Mouse (Mus musculus) midbrain, embryonic 13.5 days (tissue): ENCODE results near the gene Tysnd1. TPM values are rescaled to one million over a fixed set of nuclear protein-coding genes. Genes with fewer than 3 reads are reported as not detected.
A peak's percentile ranks its signal among the peaks of the same experiment; 100 is the strongest.

Source experiments
- ATAC-seq: fragments of 200-750 bp; cut with Nextera tagmentation; 2 replicates; pipeline ENCODE4 v1.8.0; 2017; ENCODE audit warnings: mild to moderate bottlenecking, moderate TSS enrichment, moderate library complexity
- H3K27ac ChIP-seq: fragments of 300-500 bp; sonication (generic); 2 replicates; pipeline ENCODE4 v1.5.1; 2015; ENCODE audit warnings: inconsistent platforms, mild to moderate bottlenecking, moderate library complexity
- H3K27me3 ChIP-seq: fragments of 300-500 bp; sonication (generic); 2 replicates; pipeline ENCODE4 v1.6.1; 2015; ENCODE audit warnings: mild to moderate bottlenecking, inconsistent platforms
- H3K36me3 ChIP-seq: fragments of 300-500 bp; sonication (generic); 2 replicates; pipeline ENCODE4 v1.6.1; 2015; ENCODE audit warnings: mild to moderate bottlenecking, inconsistent platforms
- H3K4me1 ChIP-seq: fragments of 300-500 bp; sonication (generic); replicated peaks from 2 replicates; pipeline ENCODE4 v1.6.1; 2015; ENCODE audit warnings: inconsistent platforms
- H3K4me2 ChIP-seq: fragments of 300-500 bp; sonication (generic); replicated peaks from 2 replicates; pipeline ENCODE4 v1.6.1; 2015; ENCODE audit warnings: moderate library complexity, mild to moderate bottlenecking, inconsistent platforms
- H3K4me3 ChIP-seq: fragments of 300-500 bp; sonication (generic); replicated peaks from 2 replicates; pipeline ENCODE4 v1.5.1; 2015; ENCODE audit warnings: mild to moderate bottlenecking, inconsistent platforms
- H3K9ac ChIP-seq: fragments of 300-500 bp; sonication (generic); replicated peaks from 2 replicates; pipeline ENCODE4 v1.6.1; 2015; ENCODE audit warnings: mild to moderate bottlenecking, inconsistent platforms
- H3K9me3 ChIP-seq: fragments of 300-500 bp; sonication (generic); 2 replicates; pipeline ENCODE4 v1.6.1; 2016; ENCODE audit warnings: mild to moderate bottlenecking, inconsistent platforms
- WGBS: fragments of 180-500 bp; shearing (Covaris S2); methylation state at CpG from one replicate; pipeline ENCODE4 v1.1.7; 2015; 5-methylcytosine and 5-hydroxymethylcytosine counted together
- polyA plus RNA-seq: library from polyadenylated mRNA; unstranded; fragments of >200 nt; fragmentation: Nextera tagmentation; extraction: Ambion mirVana; gene quantifications from 2 replicates; pipeline ENCODE4 v1.2.1, GENCODE M21; 2015

Gene Tysnd1
- polyA plus RNA-seq, 1 experiment from 2014 or later: 24.9 TPM

DNA sequence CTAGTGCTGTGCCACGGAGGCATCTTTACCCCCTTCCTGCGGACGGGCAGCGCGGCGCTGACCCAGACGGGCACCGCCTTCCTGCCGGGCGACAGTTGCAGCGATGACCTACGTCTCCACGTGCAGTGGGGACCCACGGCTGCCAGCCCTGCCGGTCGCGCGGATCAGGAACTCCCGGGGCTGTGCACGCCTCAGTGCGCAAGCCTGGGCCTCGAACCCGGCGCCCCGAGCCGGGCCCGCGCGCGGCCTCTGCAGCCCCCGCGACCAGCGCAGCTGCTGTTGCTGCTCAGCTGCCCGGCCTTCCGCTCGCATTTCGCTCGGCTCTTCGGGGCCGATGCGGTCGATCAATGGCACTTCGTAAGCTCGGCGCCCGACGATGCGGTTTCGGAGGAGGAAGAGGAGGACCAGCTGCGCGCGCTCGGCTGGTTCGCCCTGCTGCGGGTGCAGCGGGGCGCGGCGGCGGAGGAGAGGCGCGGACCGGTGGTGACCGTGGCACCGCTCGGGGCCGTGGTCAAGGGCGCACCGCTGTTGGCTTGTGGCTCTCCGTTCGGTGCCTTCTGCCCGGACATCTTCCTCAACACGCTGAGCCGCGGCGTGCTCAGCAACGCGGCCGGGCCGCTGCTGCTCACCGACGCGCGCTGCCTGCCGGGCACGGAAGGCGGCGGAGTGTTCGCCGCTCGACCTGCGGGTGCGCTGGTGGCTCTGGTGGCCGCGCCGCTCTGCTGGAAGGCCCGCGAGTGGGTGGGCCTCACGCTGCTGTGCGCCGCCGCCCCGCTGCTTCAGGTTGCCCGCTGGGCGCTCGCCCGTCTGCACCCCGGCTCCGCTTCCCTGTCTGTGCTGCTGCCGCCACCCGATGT is 617 bp downstream of the Tysnd1 start:
- WGBS: under 1% methylated on average over 91 of the region's 111 CpGs
- 0 out of 2 replicates have a peak, but pooled peaks have one; percentile 4 for ATAC-seq
- Histone ChIP-seq H3K27ac (peak overlapping the region; percentile 72; the same call in 1 of the 2 replicates), H3K9ac (peak overlapping the region; percentile 82), H3K4me1 (peaks cover 20% of the 10 kb centered on the region), H3K4me3 (peak overlapping the region; percentile 96), H3K36me3 (peaks cover 37% of the 10 kb centered on the region), H3K9me3 (no peaks in the 10 kb centered on the region), H3K27me3 (no peaks in the 10 kb centered on the region), H3K4me2 (peak overlapping the region; percentile 100)

DNA sequence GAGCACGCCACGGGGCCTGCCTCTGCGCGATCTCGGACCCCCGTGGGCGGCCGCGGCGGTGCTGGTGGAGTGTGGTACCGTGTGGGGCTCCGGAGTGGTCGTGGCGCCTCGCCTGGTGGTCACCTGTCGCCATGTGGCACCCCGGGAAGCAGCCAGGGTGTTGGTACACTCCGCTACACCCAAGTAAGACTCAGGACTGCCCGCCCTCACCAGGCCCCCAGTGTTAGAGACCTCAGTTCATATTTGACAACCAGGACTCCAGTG is 1.2 kb downstream of the Tysnd1 start:
- Histone ChIP-seq H3K4me3 (peak overlapping the region; percentile 96), H3K4me2 (peak overlapping the region; percentile 100), H3K9ac (peak overlapping the region; percentile 82), H3K9me3 (no peaks in the 10 kb centered on the region), H3K27ac (no peak overlapping the region), H3K27me3 (no peaks in the 10 kb centered on the region), H3K4me1 (peaks cover 20% of the 10 kb centered on the region), H3K36me3 (peaks cover 35% of the 10 kb centered on the region)
- WGBS: 12% methylated on average over 19 of the region's 19 CpGs
- no peak for ATAC-seq

DNA sequence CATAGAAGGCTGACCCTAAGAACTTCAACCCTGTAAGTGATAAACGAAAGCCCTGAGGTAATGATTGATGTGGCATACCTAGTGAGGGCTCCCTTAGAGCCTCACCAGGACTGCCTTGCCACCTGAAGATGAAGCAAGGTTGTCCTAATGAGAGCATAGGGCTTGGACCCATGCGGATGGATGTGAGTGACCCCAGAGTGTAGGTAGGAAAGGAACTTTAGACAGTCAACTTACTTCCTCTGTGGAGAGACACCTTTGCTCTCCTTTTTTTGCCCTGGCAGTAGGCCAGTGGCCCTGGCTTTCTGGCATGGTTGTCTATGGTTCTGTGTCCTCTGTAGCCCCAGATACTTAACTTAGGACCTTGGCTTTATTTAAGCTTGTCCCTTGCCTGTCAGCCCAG is 1.7 kb downstream of the Tysnd1 start:
- peaks cover 20% of the 10 kb centered on the region for H3K4me1 ChIP-seq
- peak overlapping the region; percentile 82; the same call in 1 of the 2 replicates for H3K9ac ChIP-seq
- no peaks in the 10 kb centered on the region for H3K27me3 ChIP-seq
- peak overlapping the region; percentile 96 for H3K4me3 ChIP-seq
- peak overlapping the region; percentile 100 for H3K4me2 ChIP-seq
- H3K36me3 ChIP-seq: peaks cover 35% of the 10 kb centered on the region
- no peak overlapping the region for H3K27ac ChIP-seq
- 97% methylated on average over 2 of the region's 2 CpGs for WGBS
- no peaks in the 10 kb centered on the region for H3K9me3 ChIP-seq
- ATAC-seq: no peak

DNA sequence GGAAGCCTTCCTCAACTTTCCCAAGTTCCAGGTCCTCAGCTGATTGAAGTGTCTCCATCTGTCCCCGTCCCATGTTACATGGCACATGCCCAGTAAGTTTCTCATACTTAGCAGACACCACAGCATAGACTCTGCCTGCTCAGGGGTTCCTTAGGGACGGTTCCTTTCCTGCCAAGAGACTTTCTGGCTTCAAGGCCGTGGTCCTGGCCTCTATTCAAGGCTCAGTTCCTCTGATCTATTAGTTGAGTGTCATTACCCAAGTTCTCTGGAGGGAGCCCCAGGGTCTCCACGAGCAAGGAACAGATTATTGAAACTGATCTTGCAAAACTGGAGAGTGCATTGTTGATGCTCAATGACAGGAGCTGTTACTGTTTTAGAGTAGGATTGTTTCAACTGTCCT is 9.3 kb downstream of the Tysnd1 start:
- H3K36me3 ChIP-seq: peaks cover 34% of the 10 kb centered on the region
- 80% methylated on average over 4 of the region's 4 CpGs for WGBS
- H3K27ac ChIP-seq: no peak overlapping the region
- no peak for ATAC-seq
- no peak overlapping the region for H3K4me2 ChIP-seq
- H3K9ac ChIP-seq: no peak overlapping the region
- no peaks in the 10 kb centered on the region for H3K4me1 ChIP-seq
- H3K9me3 ChIP-seq: no peaks in the 10 kb centered on the region
- no peaks in the 10 kb centered on the region for H3K27me3 ChIP-seq
- H3K4me3 ChIP-seq: no peak overlapping the region

DNA sequence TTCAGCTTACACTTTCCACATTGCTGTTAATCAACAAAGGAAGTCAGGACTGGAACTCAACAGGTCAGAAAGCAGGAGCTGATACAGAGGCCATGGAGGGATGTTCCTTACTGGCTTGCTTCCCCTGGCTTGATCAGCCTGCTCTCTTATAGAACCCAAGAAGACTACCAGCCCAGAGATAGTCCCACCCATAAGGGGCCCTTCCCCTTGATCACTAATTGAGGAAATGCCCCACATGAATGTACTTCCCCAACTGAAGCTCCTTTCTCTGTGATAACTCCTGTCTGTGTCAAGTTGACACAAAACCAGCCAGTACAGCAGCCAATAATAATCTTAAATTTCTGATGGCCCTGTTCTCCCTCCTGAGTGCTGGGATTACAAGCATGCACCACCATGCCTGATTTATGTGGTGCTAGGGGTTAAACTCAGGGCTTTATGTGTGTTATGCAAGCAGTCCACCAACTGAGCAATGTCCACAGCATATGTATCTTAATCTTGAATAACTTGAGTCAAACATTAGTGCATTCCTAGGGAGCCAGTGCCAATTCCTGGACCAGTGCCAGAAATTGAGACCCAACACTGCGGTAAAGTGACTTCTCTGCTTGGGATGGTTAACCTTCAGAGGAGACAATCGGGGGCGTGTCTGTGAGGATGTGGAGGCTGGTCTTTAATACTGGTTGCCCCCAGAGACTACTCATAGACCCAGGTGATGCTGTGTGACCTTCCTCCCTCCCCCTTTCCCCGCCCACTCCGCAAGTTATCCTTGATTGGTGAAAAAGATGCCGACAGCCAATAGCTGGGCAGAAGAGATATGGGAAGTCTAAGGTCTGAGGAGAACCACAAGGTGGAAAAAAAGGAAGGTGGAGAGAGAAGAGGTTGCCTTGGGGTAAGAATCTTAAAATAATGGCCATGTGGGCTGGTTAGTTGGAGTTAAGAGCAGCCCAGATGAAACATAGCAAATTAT is 11.4 kb downstream of the Tysnd1 start:
- no peak overlapping the region for H3K9ac ChIP-seq
- H3K27ac ChIP-seq: no peak overlapping the region
- no peak overlapping the region for H3K4me3 ChIP-seq
- no peak for ATAC-seq
- H3K4me2 ChIP-seq: no peak overlapping the region
- H3K27me3 ChIP-seq: no peaks in the 10 kb centered on the region
- peaks cover 26% of the 10 kb centered on the region for H3K36me3 ChIP-seq
- WGBS: 72% methylated on average over 6 of the region's 6 CpGs
- no peaks in the 10 kb centered on the region for H3K9me3 ChIP-seq
- no peaks in the 10 kb centered on the region for H3K4me1 ChIP-seq

DNA sequence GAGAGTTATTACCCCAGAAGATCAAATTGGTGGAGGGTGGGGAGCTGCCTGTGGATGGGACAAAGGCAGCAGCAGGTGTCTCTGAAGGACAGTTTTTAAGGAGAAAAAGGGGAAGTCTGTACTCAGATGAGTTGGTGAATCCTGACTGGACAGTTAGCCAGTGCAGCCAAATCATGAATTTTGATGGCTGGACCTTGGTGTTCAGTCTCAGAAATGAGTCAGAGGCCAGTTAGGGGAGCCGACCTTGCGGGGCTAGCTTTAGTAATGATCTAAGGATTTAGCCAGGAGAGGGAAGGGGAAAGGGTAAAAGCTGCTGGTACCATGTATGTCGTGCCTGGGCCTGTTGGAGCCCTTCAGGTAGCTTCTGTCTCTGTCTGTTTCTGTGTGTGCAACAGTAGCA is 18.3 kb downstream of the Tysnd1 start:
- Histone ChIP-seq H3K4me1 (peaks cover 10% of the 10 kb centered on the region), H3K36me3 (no peaks in the 10 kb centered on the region), H3K9me3 (no peaks in the 10 kb centered on the region), H3K9ac (no peak overlapping the region), H3K4me2 (no peak overlapping the region), H3K4me3 (no peak overlapping the region), H3K27ac (no peak overlapping the region), H3K27me3 (peaks cover 24% of the 10 kb centered on the region; the same call in 1 of the 2 replicates)
- 75% methylated on average over 3 of the region's 3 CpGs for WGBS
- ATAC-seq: no peak

DNA sequence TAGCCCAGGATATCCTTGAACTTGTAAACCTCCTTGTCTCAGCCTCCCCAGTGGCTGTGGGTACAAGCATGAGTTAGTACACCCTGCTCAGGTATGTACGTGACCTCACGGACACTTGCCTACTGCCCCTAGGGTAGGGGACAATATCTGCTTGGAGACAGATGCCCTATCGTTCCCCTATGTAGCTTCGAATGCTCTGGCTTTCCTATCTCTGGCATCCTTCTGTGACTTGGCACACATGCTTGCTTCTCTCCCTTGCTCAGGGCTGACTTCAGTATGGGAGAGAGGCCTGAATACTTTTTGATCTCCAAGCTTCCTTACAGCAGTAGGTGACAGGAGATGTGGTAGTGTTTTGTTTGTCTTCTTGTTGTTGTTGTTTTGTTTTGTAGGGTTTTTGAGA is 18.8 kb downstream of the Tysnd1 start:
- no peak overlapping the region for H3K4me3 ChIP-seq
- 98% methylated on average over 4 of the region's 4 CpGs for WGBS
- H3K9me3 ChIP-seq: no peaks in the 10 kb centered on the region
- no peak for ATAC-seq
- peaks cover 10% of the 10 kb centered on the region for H3K4me1 ChIP-seq
- H3K9ac ChIP-seq: no peak overlapping the region
- H3K27ac ChIP-seq: no peak overlapping the region
- no peaks in the 10 kb centered on the region for H3K36me3 ChIP-seq
- peaks cover 24% of the 10 kb centered on the region; the same call in 1 of the 2 replicates for H3K27me3 ChIP-seq
- no peak overlapping the region for H3K4me2 ChIP-seq

DNA sequence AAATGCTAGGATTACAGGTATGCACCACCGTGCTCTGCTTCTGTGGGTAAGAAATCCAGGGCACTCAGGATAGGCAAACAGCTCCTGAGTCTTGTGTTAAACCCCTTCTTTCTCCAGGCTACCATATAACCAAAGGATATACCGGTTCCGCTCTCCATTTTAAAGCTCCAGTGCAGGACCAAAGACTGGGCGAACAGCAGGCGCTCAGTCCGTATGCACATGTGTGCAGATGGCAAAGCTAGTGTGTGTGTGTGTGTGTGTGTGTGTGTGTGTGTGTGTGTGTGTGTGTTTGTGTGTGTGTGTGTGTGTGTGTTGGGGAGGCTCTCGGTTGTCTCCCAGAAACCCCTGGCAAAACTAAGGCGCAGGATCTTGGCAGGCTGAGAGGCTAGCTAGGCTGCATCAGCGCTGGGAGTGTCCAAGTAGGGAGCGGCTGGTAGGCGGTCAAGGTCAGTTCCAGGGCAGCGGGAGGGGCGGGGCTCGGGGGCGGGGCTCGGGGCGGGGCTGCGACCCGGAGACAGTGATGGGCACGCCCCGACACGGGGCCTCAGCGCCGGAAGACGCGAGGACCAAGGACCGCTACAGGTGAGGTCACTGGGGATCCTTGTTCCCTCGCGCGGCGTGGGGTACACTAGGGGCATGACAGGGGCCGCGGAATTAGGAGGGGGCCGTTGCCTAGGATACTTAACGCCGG is 19.6 kb downstream of the Tysnd1 start, which contains the start of gene Aifm2:
Gene Aifm2, plus strand, starts transcription at position 493 of the 691 bp plus-strand sequence.
- H3K27ac ChIP-seq: no peak within 1 kb of the TSS
- H3K36me3 ChIP-seq: no peaks in the 10 kb centered on the region
- peak within 1 kb of the TSS; percentile 87 for H3K4me2 ChIP-seq
- H3K27me3 ChIP-seq: peaks cover 24% of the 10 kb centered on the region; the same call in 1 of the 2 replicates
- peaks cover 10% of the 10 kb centered on the region for H3K4me1 ChIP-seq
- no peaks in the 10 kb centered on the region for H3K9me3 ChIP-seq
- peak within 1 kb of the TSS; percentile 62 for H3K9ac ChIP-seq
- 14% methylated on average over 32 of the region's 36 CpGs for WGBS
- peak; percentile 88 for ATAC-seq
- H3K4me3 ChIP-seq: peak within 1 kb of the TSS; percentile 52

DNA sequence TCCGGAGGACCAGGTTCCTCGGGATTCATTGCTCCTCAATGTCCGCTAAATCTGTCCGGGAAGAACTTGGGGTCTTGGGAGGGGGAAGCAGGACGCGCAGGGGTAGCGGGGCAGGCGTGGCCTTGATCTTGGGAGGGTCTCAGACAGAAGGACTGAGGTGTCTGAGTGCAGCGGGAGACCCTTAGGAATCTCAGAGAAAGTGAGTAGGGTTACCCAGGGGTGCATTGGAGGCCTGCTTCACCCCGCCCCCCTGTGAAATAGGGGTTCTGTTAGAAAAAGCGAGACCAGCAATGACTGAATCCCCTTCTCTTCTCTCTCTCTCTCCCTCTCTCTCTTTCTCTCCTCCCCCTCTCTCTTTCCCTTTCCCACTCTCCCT is 20.1 kb downstream of the Tysnd1 start:
- peak overlapping the region; percentile 52 for H3K4me3 ChIP-seq
- H3K4me2 ChIP-seq: peak overlapping the region; percentile 87
- H3K9me3 ChIP-seq: no peaks in the 10 kb centered on the region
- 4% methylated on average over 11 of the region's 11 CpGs for WGBS
- H3K4me1 ChIP-seq: peaks cover 10% of the 10 kb centered on the region
- peak overlapping the region; percentile 62 for H3K9ac ChIP-seq
- ATAC-seq: peak; percentile 68
- H3K27ac ChIP-seq: no peak overlapping the region
- no peaks in the 10 kb centered on the region for H3K36me3 ChIP-seq
- H3K27me3 ChIP-seq: peaks cover 24% of the 10 kb centered on the region; the same call in 1 of the 2 replicates

DNA sequence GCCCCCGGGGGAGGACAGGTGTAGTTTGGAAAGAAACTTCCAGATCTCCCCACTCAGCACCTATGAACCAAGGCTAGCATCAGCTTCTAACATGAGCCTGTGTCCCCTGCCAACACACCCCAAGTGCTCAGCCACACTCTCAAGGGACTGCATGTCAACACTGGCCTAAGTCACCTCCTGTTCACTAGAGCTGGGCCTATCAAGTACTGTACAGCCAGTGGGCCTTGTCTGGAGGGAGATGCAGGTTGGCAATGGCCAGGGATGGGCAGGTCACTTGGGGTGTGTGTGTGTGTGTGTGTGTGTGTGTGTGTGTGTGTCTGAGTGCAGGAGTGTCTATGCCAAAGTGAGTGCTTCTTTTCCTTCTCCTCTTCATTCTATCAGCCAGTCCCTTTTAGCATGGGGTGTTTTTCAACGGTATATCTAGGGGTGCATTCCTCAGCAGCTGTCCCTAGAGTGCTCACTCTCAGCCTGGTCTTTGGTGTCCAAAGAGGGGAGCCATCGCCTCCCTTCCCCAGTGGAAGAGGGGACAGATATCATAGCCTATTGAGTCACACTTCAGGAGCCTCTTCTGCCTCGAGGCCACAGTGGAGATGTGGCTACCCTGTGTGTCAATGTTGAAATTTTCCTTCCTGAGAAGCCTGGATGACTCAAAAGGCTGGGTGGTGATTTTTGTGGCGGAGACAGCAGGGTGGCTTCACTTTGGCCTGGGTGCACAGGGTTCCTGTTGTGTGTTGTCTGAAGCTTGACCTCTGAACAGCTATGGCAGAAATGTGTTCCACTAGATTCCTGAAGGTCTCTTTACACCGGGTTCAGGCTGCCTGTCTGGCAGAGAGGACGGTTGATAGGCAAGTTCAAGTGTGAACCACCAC is 20.9 kb downstream of the Tysnd1 start:
- H3K4me3 ChIP-seq: no peak overlapping the region
- 77% methylated on average over 7 of the region's 7 CpGs for WGBS
- no peak overlapping the region for H3K9ac ChIP-seq
- H3K4me2 ChIP-seq: peak overlapping the region; percentile 87; the same call in 1 of the 2 replicates
- peaks cover 24% of the 10 kb centered on the region; the same call in 1 of the 2 replicates for H3K27me3 ChIP-seq
- no peaks in the 10 kb centered on the region for H3K36me3 ChIP-seq
- H3K27ac ChIP-seq: no peak overlapping the region
- ATAC-seq: peak; percentile 47; the same call in 1 of the 2 replicates
- H3K4me1 ChIP-seq: peaks cover 10% of the 10 kb centered on the region
- H3K9me3 ChIP-seq: no peaks in the 10 kb centered on the region
